Mouse (Mus musculus) spleen, postnatal 10 days (tissue): ENCODE measurements around the gene Tnxb.
"Not testable (repeated sequence)": the region's sequence is repeated elsewhere in the genome, so short reads cannot be mapped to it uniquely, and the experiment has no call there.

Source experiments
- DNase-seq, 2 experiments: peaks; one replicate each; pipeline ENCODE4 v3.0.0; 2021 to 2022; ENCODE audit warnings: low spot score in 2 of 2

Tnxb gene

GRCm38 (mm10) chr17:34684253-34684893 is 14.0 kb downstream of the Tnxb start:
- DNase-seq: no peak

GRCm38 (mm10) chr17:34685120-34686110 is 15.1 kb downstream of the Tnxb start:
- no peak for DNase-seq

GRCm38 (mm10) chr17:34688889-34689288 is 18.6 kb downstream of the Tnxb start:
- no peak for DNase-seq

- DNase-seq: no peak
Measured at GRCm38 (mm10) chr17:34690458-34690857, 20.1 kb downstream of the Tnxb start.

GRCm38 (mm10) chr17:34692906-34693305 is 22.6 kb downstream of the Tnxb start:
- DNase-seq: no peak

- DNase-seq: no peak
Measured at GRCm38 (mm10) chr17:34699575-34700408, 29.5 kb downstream of the Tnxb start.

GRCm38 (mm10) chr17:34700671-34701071 is 30.3 kb downstream of the Tnxb start:
- DNase-seq: no peak

DNA sequence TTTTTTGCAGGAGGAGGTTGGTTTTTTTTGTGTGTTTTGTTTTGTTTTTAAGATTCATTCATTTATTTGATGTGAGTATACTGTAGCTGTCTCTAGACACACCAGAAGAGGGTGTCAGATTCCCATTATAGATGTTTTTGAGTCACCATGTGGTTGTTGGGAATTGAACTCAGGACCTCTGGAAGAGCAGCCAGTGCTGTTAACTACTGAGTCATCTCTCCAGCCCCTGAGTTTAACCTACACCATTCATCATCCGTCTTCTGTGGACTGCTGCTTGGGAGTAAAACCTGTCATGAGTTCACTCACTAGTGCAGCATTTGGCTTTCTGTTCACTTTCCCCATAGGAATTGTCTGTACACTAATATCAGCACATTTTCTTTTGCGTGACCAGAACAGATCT is 36.1 kb downstream of the Tnxb start:
- DNase-seq: not testable (repeated sequence)

DNA sequence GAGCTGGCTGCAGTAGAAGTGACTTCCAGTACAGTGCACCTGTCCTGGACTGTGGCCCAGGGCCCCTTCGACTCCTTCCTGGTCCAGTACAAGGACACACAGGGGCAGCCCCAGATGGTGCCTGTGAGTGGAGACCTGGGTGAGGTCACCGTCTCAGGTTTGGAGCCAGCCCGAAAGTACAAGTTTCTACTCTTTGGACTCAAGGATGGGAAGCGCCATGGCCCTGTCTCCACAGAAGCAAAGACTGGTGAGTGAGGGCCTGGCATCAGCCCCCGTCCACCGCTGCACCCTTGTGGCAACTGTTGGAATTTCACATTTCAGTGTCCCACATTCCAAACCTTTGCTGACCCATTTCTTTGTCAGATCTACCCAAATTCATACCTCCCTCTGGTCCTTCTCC is 42.6 kb downstream of the Tnxb start:
- DNase-seq: peak; percentile 34 to 71

GRCm38 (mm10) chr17:34714181-34714907 is 44.0 kb downstream of the Tnxb start:
- not testable (repeated sequence) for DNase-seq

- not testable (repeated sequence) for DNase-seq
Measured at GRCm38 (mm10) chr17:34714908-34715445, 44.6 kb downstream of the Tnxb start.

GRCm38 (mm10) chr17:34715451-34715850 is 45.1 kb downstream of the Tnxb start:
- not testable (repeated sequence) for DNase-seq

DNA sequence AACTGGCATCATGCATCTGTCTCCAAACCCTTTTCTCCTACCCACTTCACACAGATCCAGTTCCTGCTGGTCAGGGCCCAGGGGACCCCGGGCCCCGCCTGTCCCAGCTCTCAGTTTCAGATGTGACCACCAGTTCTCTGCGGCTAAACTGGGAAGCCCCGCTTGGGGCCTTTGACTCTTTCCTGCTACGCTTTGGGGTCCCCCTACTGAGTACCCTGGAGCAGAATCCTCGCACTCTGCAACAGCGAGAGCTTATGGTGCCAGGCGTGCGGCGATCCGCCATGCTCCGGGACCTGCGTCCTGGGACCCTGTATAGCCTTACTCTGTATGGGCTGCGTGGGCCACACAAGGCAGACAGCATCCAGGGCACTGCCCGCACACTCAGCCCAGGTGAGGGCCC is 45.9 kb downstream of the Tnxb start:
- DNase-seq: no peak

GRCm38 (mm10) chr17:34717401-34717800 is 47.1 kb downstream of the Tnxb start:
- DNase-seq: no peak

- not testable (repeated sequence) for DNase-seq
Measured at GRCm38 (mm10) chr17:34719886-34720285, 49.6 kb downstream of the Tnxb start.

- not testable (repeated sequence) for DNase-seq
Measured at GRCm38 (mm10) chr17:34722238-34722637, 51.9 kb downstream of the Tnxb start.

DNA sequence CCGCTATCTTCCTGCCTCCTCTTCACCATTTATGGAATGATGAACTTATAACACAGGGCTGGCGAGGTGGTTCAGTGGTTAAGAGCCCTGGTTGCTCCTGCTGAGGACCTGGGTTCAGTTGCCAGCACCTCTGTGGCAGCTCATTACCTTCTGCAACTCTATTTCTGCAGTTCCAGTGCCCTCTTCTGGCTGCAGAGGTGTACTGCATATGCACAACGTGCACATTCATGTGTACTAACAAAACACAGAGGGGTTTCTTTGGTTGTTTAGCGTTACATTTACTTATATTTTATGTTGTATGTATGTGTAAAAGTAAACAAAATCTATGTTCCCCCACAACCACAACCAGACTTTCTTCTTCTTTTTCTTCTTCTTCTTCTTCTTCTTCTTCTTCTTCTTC is 52.7 kb downstream of the Tnxb start:
- DNase-seq: no peak

- no peak for DNase-seq
Measured at GRCm38 (mm10) chr17:34727887-34728286, 57.6 kb downstream of the Tnxb start.

DNA sequence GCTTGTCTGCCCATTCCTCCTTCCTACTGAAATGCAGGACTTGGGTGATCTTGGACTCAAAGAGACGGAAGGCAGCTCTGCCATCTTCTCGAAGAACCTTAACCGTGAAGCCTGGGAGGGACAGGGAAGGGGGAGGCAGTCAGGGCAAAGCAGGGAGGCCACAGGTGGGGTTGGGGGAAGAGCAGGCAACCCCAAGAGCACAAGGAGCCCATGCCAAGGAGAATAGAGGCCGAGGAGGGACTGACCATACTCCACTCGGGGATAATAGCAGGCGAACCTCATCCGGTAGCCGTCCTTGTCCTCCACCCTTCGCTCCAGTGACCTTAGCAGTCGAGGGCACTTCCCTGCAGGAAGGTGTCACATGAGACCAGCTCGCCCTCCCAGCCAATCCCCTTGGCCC is 58.8 kb downstream of the Tnxb start:
- not testable (repeated sequence) for DNase-seq

GRCm38 (mm10) chr17:34729779-34730553 is 59.6 kb downstream of the Tnxb start:
- not testable (repeated sequence) for DNase-seq
